Mouse (Mus musculus): ENCODE data around the gene Ntn3.

- TF ChIP-seq CTCF (IDR thresholded peaks at IDR 0.05; ENCODE audit: borderline replicate concordance, insufficient read depth, low read length) (no peak), POLR2A (IDR thresholded peaks at IDR 0.05; ENCODE audit: low read depth, low read length) (no peak)
Measured at GRCm38 (mm10) chr17:24216836-24217235, 7.5 kb upstream of the Ntn3 start.
